Mouse (Mus musculus): ENCODE measurements around the gene Brf1. TPM values are rescaled to one million over a fixed set of nuclear protein-coding genes. Genes with fewer than 3 reads are reported as not detected.

Brf1 gene
- polyA plus RNA-seq, 1 experiment = 27.2 TPM

- H3K79me3 ChIP-seq (ENCODE audit: low read depth) = no peaks in the 10 kb centered on the region
- H3K27me3 ChIP-seq (ENCODE audit: control insufficient read depth, insufficient read depth, insufficient read length) = no peaks in the 10 kb centered on the region
- H3K4me3 ChIP-seq (ENCODE audit: insufficient read depth, poor library complexity, severe bottlenecking) = no peak overlapping the region
- H3K79me2 ChIP-seq (ENCODE audit: control insufficient read depth, insufficient read depth) = peaks cover 8% of the 10 kb centered on the region
- peak overlapping the region; percentile 3 for H3ac ChIP-seq (ENCODE audit: control insufficient read depth, insufficient read length, low read depth)
- TF ChIP-seq CEBPB (IDR thresholded peaks at IDR 0.05; ENCODE audit: low read depth) (no peak), CTCF (IDR thresholded peaks at IDR 0.05; ENCODE audit: control insufficient read depth, insufficient read depth, insufficient read length) (no peak), MAX (IDR thresholded peaks at IDR 0.05) (no peak), USF1 (IDR thresholded peaks at IDR 0.05; ENCODE audit: low read depth) (no peak), FOSL1 (IDR thresholded peaks at IDR 0.05; ENCODE audit: insufficient read depth, low read length, poor library complexity, severe bottlenecking) (no peak), MYOD1 (IDR thresholded peaks at IDR 0.05; ENCODE audit: control insufficient read depth, insufficient read length, low read depth) (no peak), MYOG (IDR thresholded peaks at IDR 0.05; ENCODE audit: control insufficient read depth, extremely low read depth, insufficient read length) (no peak)
- H3K36me3 ChIP-seq (ENCODE audit: control insufficient read depth, insufficient read depth) = no peaks in the 10 kb centered on the region
Observed at GRCm38 (mm10) chr12:112940238-112940637, 60.3 kb downstream of the Brf1 start.

GRCm38 (mm10) chr12:112938873-112939565, 61.5 kb downstream of the Brf1 start:
- no peaks in the 10 kb centered on the region for H3K79me3 ChIP-seq (ENCODE audit: low read depth)
- no peak overlapping the region for H3K4me3 ChIP-seq (ENCODE audit: insufficient read depth, poor library complexity, severe bottlenecking)
- H3ac ChIP-seq (ENCODE audit: control insufficient read depth, insufficient read length, low read depth) = peak overlapping the region; percentile 39
- TF ChIP-seq MYOG (IDR thresholded peaks at IDR 0.05; ENCODE audit: control insufficient read depth, extremely low read depth, insufficient read length) (no peak), MAX (IDR thresholded peaks at IDR 0.05) (no peak), CTCF (IDR thresholded peaks at IDR 0.05; ENCODE audit: control insufficient read depth, insufficient read depth, insufficient read length) (peak; percentile 15), FOSL1 (IDR thresholded peaks at IDR 0.05; ENCODE audit: insufficient read depth, low read length, poor library complexity, severe bottlenecking) (no peak), USF1 (IDR thresholded peaks at IDR 0.05; ENCODE audit: low read depth) (no peak), MYOD1 (IDR thresholded peaks at IDR 0.05; ENCODE audit: control insufficient read depth, insufficient read length, low read depth) (no peak), CEBPB (IDR thresholded peaks at IDR 0.05; ENCODE audit: low read depth) (no peak)
- H3K36me3 ChIP-seq (ENCODE audit: control insufficient read depth, insufficient read depth) = no peaks in the 10 kb centered on the region
- H3K79me2 ChIP-seq (ENCODE audit: control insufficient read depth, insufficient read depth) = peaks cover 8% of the 10 kb centered on the region
- H3K27me3 ChIP-seq (ENCODE audit: control insufficient read depth, insufficient read depth, insufficient read length) = no peaks in the 10 kb centered on the region

GRCm38 (mm10) chr12:112938366-112938765, 62.1 kb downstream of the Brf1 start:
- Histone ChIP-seq H3K4me3 (ENCODE audit: insufficient read depth, poor library complexity, severe bottlenecking) (no peak overlapping the region), H3K27me3 (ENCODE audit: control insufficient read depth, insufficient read depth, insufficient read length) (no peaks in the 10 kb centered on the region), H3K79me3 (ENCODE audit: low read depth) (no peaks in the 10 kb centered on the region), H3ac (ENCODE audit: control insufficient read depth, insufficient read length, low read depth) (peak overlapping the region; percentile 18), H3K36me3 (ENCODE audit: control insufficient read depth, insufficient read depth) (no peaks in the 10 kb centered on the region), H3K79me2 (ENCODE audit: control insufficient read depth, insufficient read depth) (peaks cover 8% of the 10 kb centered on the region)
- TF ChIP-seq MYOG (IDR thresholded peaks at IDR 0.05; ENCODE audit: control insufficient read depth, extremely low read depth, insufficient read length) (no peak), MYOD1 (IDR thresholded peaks at IDR 0.05; ENCODE audit: control insufficient read depth, insufficient read length, low read depth) (no peak), MAX (IDR thresholded peaks at IDR 0.05) (no peak)

GRCm38 (mm10) chr12:112937906-112938305, 62.6 kb downstream of the Brf1 start:
- Histone ChIP-seq H3K36me3 (ENCODE audit: control insufficient read depth, insufficient read depth) (no peaks in the 10 kb centered on the region), H3K4me3 (ENCODE audit: insufficient read depth, poor library complexity, severe bottlenecking) (no peak overlapping the region), H3K79me3 (ENCODE audit: low read depth) (no peaks in the 10 kb centered on the region), H3K79me2 (ENCODE audit: control insufficient read depth, insufficient read depth) (peaks cover 8% of the 10 kb centered on the region), H3K27me3 (ENCODE audit: control insufficient read depth, insufficient read depth, insufficient read length) (no peaks in the 10 kb centered on the region), H3ac (ENCODE audit: control insufficient read depth, insufficient read length, low read depth) (peak overlapping the region; percentile 18)
- TF ChIP-seq CEBPB (IDR thresholded peaks at IDR 0.05; ENCODE audit: low read depth) (no peak), MYOD1 (IDR thresholded peaks at IDR 0.05; ENCODE audit: control insufficient read depth, insufficient read length, low read depth) (peak; percentile 93), USF1 (IDR thresholded peaks at IDR 0.05; ENCODE audit: low read depth) (peak; percentile 64), MAX (IDR thresholded peaks at IDR 0.05) (peak; percentile 96), MYOG (IDR thresholded peaks at IDR 0.05; ENCODE audit: control insufficient read depth, extremely low read depth, insufficient read length) (no peak)

- no peak overlapping the region for H3K4me3 ChIP-seq (ENCODE audit: insufficient read depth, poor library complexity, severe bottlenecking)
- H3ac ChIP-seq (ENCODE audit: control insufficient read depth, insufficient read length, low read depth) = no peak overlapping the region
- TF ChIP-seq MYOG (IDR thresholded peaks at IDR 0.05; ENCODE audit: control insufficient read depth, extremely low read depth, insufficient read length) (no peak), CTCF (IDR thresholded peaks at IDR 0.05; ENCODE audit: control insufficient read depth, insufficient read depth, insufficient read length) (no peak), MAX (IDR thresholded peaks at IDR 0.05) (no peak), MYOD1 (IDR thresholded peaks at IDR 0.05; ENCODE audit: control insufficient read depth, insufficient read length, low read depth) (no peak), USF1 (IDR thresholded peaks at IDR 0.05; ENCODE audit: low read depth) (no peak), CEBPB (IDR thresholded peaks at IDR 0.05; ENCODE audit: low read depth) (no peak), FOSL1 (IDR thresholded peaks at IDR 0.05; ENCODE audit: insufficient read depth, low read length, poor library complexity, severe bottlenecking) (no peak)
- peaks cover 6% of the 10 kb centered on the region for H3K79me3 ChIP-seq (ENCODE audit: low read depth)
- peaks cover 4% of the 10 kb centered on the region for H3K36me3 ChIP-seq (ENCODE audit: control insufficient read depth, insufficient read depth)
- no peaks in the 10 kb centered on the region for H3K27me3 ChIP-seq (ENCODE audit: control insufficient read depth, insufficient read depth, insufficient read length)
- H3K79me2 ChIP-seq (ENCODE audit: control insufficient read depth, insufficient read depth) = peaks cover 10% of the 10 kb centered on the region
Observed at GRCm38 (mm10) chr12:112932647-112933046, 67.9 kb downstream of the Brf1 start.

Data from C2C12 (cell line).